Mouse (Mus musculus) forebrain, postnatal 0 days (tissue): Measurements from ENCODE around the gene Rinl. TPM values are rescaled to one million over a fixed set of nuclear protein-coding genes. Genes with fewer than 3 reads are reported as not detected.

Source experiments
- ATAC-seq: fragments of 200-750 bp; cut with Nextera tagmentation; 2 replicates; pipeline ENCODE4 v1.8.0; 2017; ENCODE audit warnings: mild to moderate bottlenecking, moderate library complexity
- DNase-seq: peaks from one replicate; pipeline ENCODE4 v3.0.0-alpha.2; 2015
- H3K27ac ChIP-seq: fragments of 300-500 bp; sonication (generic); 2 replicates; pipeline ENCODE4 v1.5.1; 2014; ENCODE audit warnings: low read depth, mild to moderate bottlenecking, antibody characterized with exemption, low read length, moderate library complexity, mixed read lengths
- H3K27me3 ChIP-seq: fragments of 300-500 bp; sonication (generic); 2 replicates; pipeline ENCODE4 v1.6.1; 2014; ENCODE audit warnings: mild to moderate bottlenecking, low read length, mixed read lengths; ENCODE audit not compliant: insufficient read depth
- H3K36me3 ChIP-seq: fragments of 300-500 bp; sonication (generic); 2 replicates; pipeline ENCODE4 v1.6.1; 2014; ENCODE audit warnings: mild to moderate bottlenecking, moderate library complexity; ENCODE audit not compliant: insufficient read depth
- H3K4me1 ChIP-seq: fragments of 300-500 bp; sonication (generic); 2 replicates; pipeline ENCODE4 v1.6.1; 2014; ENCODE audit warnings: antibody characterized with exemption; ENCODE audit not compliant: insufficient read depth
- H3K4me2 ChIP-seq: fragments of 300-500 bp; sonication (generic); 2 replicates; pipeline ENCODE4 v1.6.1; 2014; ENCODE audit warnings: low read depth, mild to moderate bottlenecking, moderate library complexity
- H3K4me3 ChIP-seq: fragments of 300-500 bp; sonication (generic); 2 replicates; pipeline ENCODE4 v1.5.1; 2014; ENCODE audit warnings: low read depth, low read length, mixed read lengths
- H3K9ac ChIP-seq: fragments of 300-500 bp; sonication (generic); 2 replicates; pipeline ENCODE4 v1.6.1; 2014; ENCODE audit warnings: mild to moderate bottlenecking
- H3K9me3 ChIP-seq: fragments of 300-500 bp; sonication (generic); 2 replicates; pipeline ENCODE4 v1.6.1; 2016; ENCODE audit warnings: low read length
- CTCF ChIP-seq: sonication (generic); IDR thresholded peaks from 2 replicates; pipeline ENCODE4 v1.5.1; 2016; ENCODE audit warnings: antibody characterized with exemption, control low read depth, low read depth
- WGBS: fragments of 180-500 bp; shearing (Covaris S2); extraction: QIAGEN DNeasy Blood & Tissue Kit; methylation state at CpG from one replicate; pipeline ENCODE4 v1.1.7; 2014; 5-methylcytosine and 5-hydroxymethylcytosine counted together
- polyA plus RNA-seq: library from polyadenylated mRNA; unstranded; fragments of >200 nt; fragmentation: Nextera tagmentation; extraction: Ambion mirVana; gene quantifications from 2 replicates; pipeline ENCODE4 v1.2.1, GENCODE M21; 2015
- total RNA-seq: library from RNA; depleted of rRNA; stranded (reverse); fragments of >200 nt; gene quantifications from 2 replicates; pipeline ENCODE4 v1.2.3, GENCODE M21; 2014

The Rinl gene
- total and polyA plus RNA-seq, 2 experiments from 2014 or later = 1.6 to 2.1 TPM

- H3K27ac ChIP-seq = no peak overlapping the region
- DNase-seq = no peak
- no peak for TF ChIP-seq CTCF
- H3K36me3 ChIP-seq = peaks cover 48% of the 10 kb centered on the region
- 0 out of 2 replicates have a peak, but pooled peaks cover 4% of the 10 kb centered on the region for H3K4me1 ChIP-seq
- H3K4me2 ChIP-seq = no peak overlapping the region
- no peak overlapping the region for H3K9ac ChIP-seq
- H3K27me3 ChIP-seq = no peaks in the 10 kb centered on the region
- 59% methylated on average over 10 of the region's 10 CpGs for WGBS
- ATAC-seq = no peak
- no peaks in the 10 kb centered on the region for H3K9me3 ChIP-seq
- H3K4me3 ChIP-seq = no peak overlapping the region
Measured at GRCm38 (mm10) chr7:28822993-28823903, 34.5 kb downstream of the Rinl start.

GRCm38 (mm10) chr7:28823932-28824331 is 35.2 kb downstream of the Rinl start:
- DNase-seq = no peak
- no peak overlapping the region for H3K4me2 ChIP-seq
- H3K9me3 ChIP-seq = no peaks in the 10 kb centered on the region
- H3K4me3 ChIP-seq = no peak overlapping the region
- no peak overlapping the region for H3K27ac ChIP-seq
- WGBS = 62% methylated on average over 2 of the region's 2 CpGs
- ATAC-seq = no peak
- H3K9ac ChIP-seq = no peak overlapping the region
- no peaks in the 10 kb centered on the region for H3K27me3 ChIP-seq
- peaks cover 41% of the 10 kb centered on the region for H3K36me3 ChIP-seq
- 0 out of 2 replicates have a peak, but pooled peaks cover 4% of the 10 kb centered on the region for H3K4me1 ChIP-seq
- no peak for TF ChIP-seq CTCF

GRCm38 (mm10) chr7:28824941-28825685 is 36.3 kb downstream of the Rinl start, which contains the start of gene Ech1:
Gene Ech1, plus strand, starts transcription at chr7:28825217.
- Histone ChIP-seq H3K9ac (peak within 1 kb of the TSS; percentile 62), H3K36me3 (peaks cover 38% of the 10 kb centered on the region), H3K4me1 (0 out of 2 replicates have a peak, but pooled peaks cover 4% of the 10 kb centered on the region), H3K4me2 (peak within 1 kb of the TSS; percentile 58), H3K9me3 (no peaks in the 10 kb centered on the region), H3K27ac (peak within 1 kb of the TSS; percentile 79), H3K27me3 (no peaks in the 10 kb centered on the region), H3K4me3 (peak within 1 kb of the TSS; percentile 55)
- DNase-seq (peak; percentile 95), ATAC-seq (peak; percentile 92)
- WGBS = 3% methylated on average over 33 of the region's 33 CpGs
- TF ChIP-seq CTCF = no peak

- Histone ChIP-seq H3K9ac (peak overlapping the region; percentile 62), H3K36me3 (peaks cover 36% of the 10 kb centered on the region), H3K4me3 (peak overlapping the region; percentile 55), H3K4me1 (0 out of 2 replicates have a peak, but pooled peaks cover 4% of the 10 kb centered on the region), H3K9me3 (no peaks in the 10 kb centered on the region), H3K27me3 (no peaks in the 10 kb centered on the region), H3K27ac (peak overlapping the region; percentile 79), H3K4me2 (peak overlapping the region; percentile 58)
- peak; percentile 25 for TF ChIP-seq CTCF
- 51% methylated on average over 11 of the region's 11 CpGs for WGBS
- ATAC-seq = 0 out of 2 replicates have a peak, but pooled peaks have one; percentile 23
- DNase-seq = no peak
Measured at GRCm38 (mm10) chr7:28825686-28826401, 37.1 kb downstream of the Rinl start.

DNA sequence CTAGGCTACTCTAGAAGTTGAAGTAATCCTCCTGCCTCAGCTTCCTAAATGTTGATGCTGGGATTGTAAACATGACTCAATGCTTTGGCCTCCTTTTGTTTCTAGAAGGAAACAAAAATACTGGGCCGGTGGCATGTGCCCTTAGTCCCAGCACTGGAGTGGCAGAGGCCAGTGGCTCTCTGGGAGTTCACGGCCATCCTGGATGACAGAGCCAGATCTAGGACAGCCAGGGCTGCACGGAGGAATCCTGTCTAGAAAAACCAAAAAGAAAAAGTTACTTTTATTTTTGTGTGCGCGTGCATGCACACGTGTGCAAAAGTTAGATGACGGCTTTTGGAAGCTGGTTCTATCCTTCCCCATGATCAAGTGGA is 37.6 kb downstream of the Rinl start:
- no peak for TF ChIP-seq CTCF
- no peak overlapping the region for H3K27ac ChIP-seq
- no peak overlapping the region for H3K9ac ChIP-seq
- no peak for ATAC-seq
- WGBS = 93% methylated on average over 7 of the region's 7 CpGs
- H3K4me2 ChIP-seq = peak overlapping the region; percentile 58; the same call in 1 of the 2 replicates
- 0 out of 2 replicates have a peak, but pooled peaks cover 4% of the 10 kb centered on the region for H3K4me1 ChIP-seq
- no peak for DNase-seq
- no peak overlapping the region for H3K4me3 ChIP-seq
- no peaks in the 10 kb centered on the region for H3K9me3 ChIP-seq
- no peaks in the 10 kb centered on the region for H3K27me3 ChIP-seq
- peaks cover 36% of the 10 kb centered on the region for H3K36me3 ChIP-seq

GRCm38 (mm10) chr7:28827338-28827737 is 38.6 kb downstream of the Rinl start:
- H3K4me1 ChIP-seq = 0 out of 2 replicates have a peak, but pooled peaks cover 4% of the 10 kb centered on the region
- TF ChIP-seq CTCF = no peak
- ATAC-seq (no peak), DNase-seq (peak; percentile 54)
- H3K27ac ChIP-seq = no peak overlapping the region
- H3K36me3 ChIP-seq = peaks cover 37% of the 10 kb centered on the region
- no peak overlapping the region for H3K4me3 ChIP-seq
- H3K9ac ChIP-seq = no peak overlapping the region
- no peaks in the 10 kb centered on the region for H3K9me3 ChIP-seq
- 33% methylated on average over 3 of the region's 3 CpGs for WGBS
- no peaks in the 10 kb centered on the region for H3K27me3 ChIP-seq
- no peak overlapping the region for H3K4me2 ChIP-seq
